Mouse (Mus musculus): Measurements from ENCODE around the gene Adgrb2. TPM values are rescaled to one million over a fixed set of nuclear protein-coding genes. Genes with fewer than 3 reads are reported as not detected.

Adgrb2 gene
- polyA plus RNA-seq, 1 experiment from 2014 or later: 1.0 TPM

DNA sequence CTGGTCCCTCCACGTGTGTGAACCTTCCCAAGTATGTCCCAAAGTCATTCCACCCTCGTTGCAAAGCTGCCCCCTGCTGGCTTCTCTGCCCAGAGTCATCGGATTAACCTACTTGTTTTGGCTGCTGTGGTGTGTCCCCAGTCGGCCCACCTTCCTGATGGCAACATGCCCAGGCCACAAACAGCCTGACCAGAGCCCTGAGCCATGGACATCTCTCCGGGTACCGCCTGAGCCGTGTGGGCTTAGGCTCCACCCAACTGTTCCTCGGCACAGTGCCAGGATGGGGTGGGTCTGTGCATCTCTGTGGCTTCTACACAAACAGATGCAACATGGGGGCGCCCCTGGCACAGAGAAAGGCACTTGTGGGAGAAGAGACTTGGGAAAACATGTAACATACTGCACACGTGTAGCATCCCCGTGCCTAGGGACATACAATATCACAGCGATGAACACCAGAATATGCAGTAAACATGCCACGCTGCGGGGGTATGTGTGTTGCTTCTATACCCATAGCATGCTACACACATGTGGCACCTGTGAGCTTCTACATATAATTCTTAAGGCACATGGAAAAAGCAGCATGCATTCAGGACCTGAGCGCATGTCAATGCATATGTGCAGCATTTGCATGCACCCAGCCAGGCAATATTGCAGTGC is 778 bp upstream of the Adgrb2 start:
- Histone ChIP-seq H3K4me1 (ENCODE audit: control insufficient read depth, insufficient read depth, low read length) (peaks cover 23% of the 10 kb centered on the region), H3K36me3 (ENCODE audit: control insufficient read depth, insufficient read depth, low read length) (no peaks in the 10 kb centered on the region), H3K9ac (ENCODE audit: low read depth, low read length) (peak overlapping the region; percentile 70; the same call in 1 of the 2 replicates), H3K27me3 (replicated peaks; ENCODE audit: control insufficient read depth, insufficient read depth, low read length) (peaks cover 42% of the 10 kb centered on the region), H3K4me3 (ENCODE audit: low read length) (peak overlapping the region; percentile 67), H3K27ac (ENCODE audit: low read length) (no peak overlapping the region), H3K4me2 (ENCODE audit: low read depth, low read length) (peak overlapping the region; percentile 97), H3K9me3 (ENCODE audit: control insufficient read depth, low read length) (no peaks in the 10 kb centered on the region)
- WGBS: 4% methylated on average over 15 of the region's 15 CpGs
- 0 out of 2 replicates have a peak, but pooled peaks have one; percentile 4 for ATAC-seq

DNA sequence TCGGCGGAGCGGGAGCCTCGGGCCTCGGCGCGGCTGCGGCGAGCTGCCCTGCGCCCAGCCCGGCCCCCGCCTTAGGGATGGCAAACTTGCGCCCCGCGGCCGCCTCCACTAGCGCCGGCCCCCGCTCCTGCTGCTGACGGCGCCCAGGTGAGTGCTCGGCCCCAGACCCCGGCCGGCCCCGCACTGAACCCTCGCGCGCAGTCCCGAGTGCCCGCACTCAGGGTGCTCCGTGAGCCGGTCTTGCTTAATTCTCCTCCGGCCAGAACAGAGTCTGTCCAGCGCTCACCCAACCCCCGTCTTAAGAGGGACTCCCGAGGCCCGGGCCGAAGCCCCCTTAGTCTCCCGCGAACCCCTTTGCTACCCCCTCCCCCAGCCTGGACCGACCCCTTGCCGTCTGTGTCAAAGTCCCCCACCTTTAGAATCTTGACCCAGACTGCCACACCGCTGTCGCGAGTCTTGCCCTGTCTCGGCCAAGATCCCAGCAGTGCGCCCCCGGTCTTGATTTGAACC is 546 bp downstream of the Adgrb2 start:
- H3K4me1 ChIP-seq (ENCODE audit: control insufficient read depth, insufficient read depth, low read length): peaks cover 23% of the 10 kb centered on the region
- H3K9ac ChIP-seq (ENCODE audit: low read depth, low read length): peak overlapping the region; percentile 70
- peak overlapping the region; percentile 67 for H3K4me3 ChIP-seq (ENCODE audit: low read length)
- peaks cover 49% of the 10 kb centered on the region for H3K27me3 ChIP-seq (replicated peaks; ENCODE audit: control insufficient read depth, insufficient read depth, low read length)
- H3K4me2 ChIP-seq (ENCODE audit: low read depth, low read length): peak overlapping the region; percentile 97
- peak; percentile 23; the same call in 1 of the 2 replicates for ATAC-seq
- under 1% methylated on average over 41 of the region's 48 CpGs for WGBS
- H3K9me3 ChIP-seq (ENCODE audit: control insufficient read depth, low read length): no peaks in the 10 kb centered on the region
- H3K36me3 ChIP-seq (ENCODE audit: control insufficient read depth, insufficient read depth, low read length): no peaks in the 10 kb centered on the region
- no peak overlapping the region for H3K27ac ChIP-seq (ENCODE audit: low read length)

DNA sequence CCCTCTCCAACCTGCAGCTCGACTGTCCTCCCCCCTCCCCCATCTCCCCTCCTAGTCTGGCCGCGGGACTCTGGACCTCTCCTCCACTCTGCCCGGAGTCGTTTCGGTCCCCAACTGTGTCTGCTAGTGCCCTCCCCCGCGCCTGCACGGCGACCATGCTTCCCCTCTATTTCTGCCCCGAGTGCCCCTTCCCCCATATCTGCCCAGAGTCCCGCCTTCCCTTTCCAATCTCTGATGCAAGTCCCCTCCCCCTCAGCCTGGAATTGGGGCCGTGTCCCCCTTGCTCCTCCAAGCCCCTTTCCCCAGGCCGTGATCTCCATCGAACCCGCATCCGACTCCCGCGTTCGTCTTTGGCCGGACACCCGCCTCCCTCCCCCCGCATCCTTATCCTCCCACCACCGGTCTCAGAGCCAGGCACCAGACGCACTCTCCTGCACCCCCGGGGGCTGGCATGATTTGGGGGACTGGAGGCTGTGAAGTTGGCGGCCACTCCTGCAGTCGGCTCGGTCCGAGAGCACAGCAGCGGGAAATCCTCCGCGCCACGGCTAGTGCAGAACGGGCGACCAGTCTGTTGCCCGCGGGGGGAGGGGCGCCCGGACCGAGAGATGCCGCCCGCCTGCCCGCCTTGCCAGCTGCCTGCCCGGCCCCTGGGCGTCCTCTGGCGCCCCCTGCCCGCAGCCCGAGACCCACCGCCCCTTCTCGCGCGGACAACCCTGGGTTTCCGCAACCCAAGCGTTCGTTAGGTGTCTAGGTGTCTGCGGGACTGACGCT is 1.2 kb downstream of the Adgrb2 start:
- ATAC-seq: 0 out of 2 replicates have a peak, but pooled peaks have one; percentile 23
- Histone ChIP-seq H3K4me3 (ENCODE audit: low read length) (peak overlapping the region; percentile 67), H3K9ac (ENCODE audit: low read depth, low read length) (peak overlapping the region; percentile 70), H3K9me3 (ENCODE audit: control insufficient read depth, low read length) (no peaks in the 10 kb centered on the region), H3K36me3 (ENCODE audit: control insufficient read depth, insufficient read depth, low read length) (no peaks in the 10 kb centered on the region), H3K27ac (ENCODE audit: low read length) (no peak overlapping the region), H3K4me2 (ENCODE audit: low read depth, low read length) (peak overlapping the region; percentile 97), H3K4me1 (ENCODE audit: control insufficient read depth, insufficient read depth, low read length) (peaks cover 23% of the 10 kb centered on the region), H3K27me3 (replicated peaks; ENCODE audit: control insufficient read depth, insufficient read depth, low read length) (peaks cover 49% of the 10 kb centered on the region)
- WGBS: 1% methylated on average over 55 of the region's 58 CpGs

DNA sequence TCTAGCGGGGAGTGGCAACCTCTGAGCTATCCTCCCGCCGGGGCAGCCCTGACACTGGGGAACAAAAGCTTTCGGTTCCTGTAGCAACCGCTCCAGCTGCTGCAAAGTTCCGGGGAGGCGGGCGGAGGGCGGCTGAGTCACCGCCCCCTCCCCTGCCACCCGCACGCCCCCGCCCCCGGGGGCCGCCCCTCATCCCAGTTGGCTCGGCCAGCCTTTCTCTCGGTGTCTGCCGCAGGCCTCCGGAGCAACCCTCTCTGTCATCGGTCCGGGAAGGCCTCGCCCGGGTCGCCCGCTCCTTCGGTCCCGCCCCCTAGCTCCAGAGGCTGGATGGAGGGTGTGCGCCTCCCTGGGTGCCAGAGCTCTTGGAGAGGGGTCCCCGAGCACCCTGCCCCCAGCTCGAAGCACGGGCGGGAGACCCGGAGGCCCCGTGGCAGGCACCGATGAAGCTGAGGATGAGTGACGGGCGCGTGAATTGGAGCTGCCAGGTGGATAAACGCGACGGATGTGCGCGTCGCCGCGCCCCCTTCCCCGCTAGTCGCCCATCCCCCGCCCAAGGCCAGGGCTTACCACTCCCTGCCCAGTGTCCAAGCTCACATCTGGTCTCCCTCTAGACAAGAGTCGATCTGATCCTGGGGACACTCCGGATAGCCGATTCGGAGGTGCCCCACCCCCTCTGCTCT is 3.3 kb downstream of the Adgrb2 start:
- ATAC-seq: peak; percentile 43
- no peak overlapping the region for H3K27ac ChIP-seq (ENCODE audit: low read length)
- 2% methylated on average over 53 of the region's 53 CpGs for WGBS
- H3K27me3 ChIP-seq (replicated peaks; ENCODE audit: control insufficient read depth, insufficient read depth, low read length): peaks cover 44% of the 10 kb centered on the region
- peak overlapping the region; percentile 66 for H3K9ac ChIP-seq (ENCODE audit: low read depth, low read length)
- H3K4me3 ChIP-seq (ENCODE audit: low read length): peak overlapping the region; percentile 57
- peaks cover 23% of the 10 kb centered on the region for H3K4me1 ChIP-seq (ENCODE audit: control insufficient read depth, insufficient read depth, low read length)
- no peaks in the 10 kb centered on the region for H3K9me3 ChIP-seq (ENCODE audit: control insufficient read depth, low read length)
- peak overlapping the region; percentile 93 for H3K4me2 ChIP-seq (ENCODE audit: low read depth, low read length)
- no peaks in the 10 kb centered on the region for H3K36me3 ChIP-seq (ENCODE audit: control insufficient read depth, insufficient read depth, low read length)

DNA sequence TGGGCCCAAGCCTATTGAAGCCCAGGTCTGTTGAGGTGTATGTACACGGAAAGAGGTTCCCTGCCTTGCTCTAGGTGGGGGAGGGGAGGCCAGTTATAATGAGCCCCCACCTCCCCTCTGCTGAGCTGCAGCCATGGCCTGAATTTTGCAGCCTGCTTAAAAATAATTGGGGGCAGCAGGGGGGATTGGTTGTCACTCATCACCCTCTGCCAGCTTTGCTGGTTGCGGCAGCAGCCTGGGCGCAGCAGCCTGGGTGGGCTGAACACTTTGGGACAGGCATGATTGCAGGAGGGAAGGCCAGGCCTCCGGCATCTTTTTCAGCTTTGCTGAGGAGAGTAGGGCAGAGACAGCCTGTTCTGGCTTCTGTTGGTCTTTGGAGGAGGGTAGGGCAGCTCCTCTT is 5.3 kb downstream of the Adgrb2 start:
- Histone ChIP-seq H3K9me3 (ENCODE audit: control insufficient read depth, low read length) (no peaks in the 10 kb centered on the region), H3K4me2 (ENCODE audit: low read depth, low read length) (no peak overlapping the region), H3K36me3 (ENCODE audit: control insufficient read depth, insufficient read depth, low read length) (no peaks in the 10 kb centered on the region), H3K9ac (ENCODE audit: low read depth, low read length) (no peak overlapping the region), H3K27me3 (replicated peaks; ENCODE audit: control insufficient read depth, insufficient read depth, low read length) (peaks cover 29% of the 10 kb centered on the region), H3K27ac (ENCODE audit: low read length) (no peak overlapping the region), H3K4me3 (ENCODE audit: low read length) (no peak overlapping the region), H3K4me1 (ENCODE audit: control insufficient read depth, insufficient read depth, low read length) (peaks cover 15% of the 10 kb centered on the region)
- WGBS: 75% methylated on average over 4 of the region's 4 CpGs
- ATAC-seq: no peak

DNA sequence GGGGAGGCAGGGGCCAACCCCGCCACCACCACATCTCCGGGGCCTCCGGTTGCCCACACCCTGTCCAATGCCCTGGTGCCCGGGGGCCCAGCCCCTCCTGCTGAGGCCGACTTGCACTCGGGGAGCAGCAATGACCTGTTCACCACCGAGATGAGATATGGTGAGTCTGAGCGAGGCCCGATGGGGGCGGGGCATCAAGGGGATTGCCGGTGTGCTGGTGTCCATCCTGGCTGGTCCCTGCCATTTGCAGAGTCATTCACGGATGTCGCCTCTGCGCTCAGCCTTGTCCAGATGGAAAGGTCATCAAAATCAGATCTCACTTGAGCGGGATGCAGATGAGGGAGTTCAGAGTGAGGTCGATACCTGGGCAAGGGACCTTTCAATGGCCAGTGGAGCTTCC is 8.1 kb downstream of the Adgrb2 start:
- Histone ChIP-seq H3K4me3 (ENCODE audit: low read length) (no peak overlapping the region), H3K27ac (ENCODE audit: low read length) (no peak overlapping the region), H3K27me3 (replicated peaks; ENCODE audit: control insufficient read depth, insufficient read depth, low read length) (peaks cover 18% of the 10 kb centered on the region), H3K4me2 (ENCODE audit: low read depth, low read length) (no peak overlapping the region), H3K9ac (ENCODE audit: low read depth, low read length) (no peak overlapping the region), H3K4me1 (ENCODE audit: control insufficient read depth, insufficient read depth, low read length) (peaks cover under 1% of the 10 kb centered on the region; the same call in 1 of the 2 replicates), H3K36me3 (ENCODE audit: control insufficient read depth, insufficient read depth, low read length) (no peaks in the 10 kb centered on the region), H3K9me3 (ENCODE audit: control insufficient read depth, low read length) (no peaks in the 10 kb centered on the region)
- 76% methylated on average over 16 of the region's 16 CpGs for WGBS
- ATAC-seq: no peak

DNA sequence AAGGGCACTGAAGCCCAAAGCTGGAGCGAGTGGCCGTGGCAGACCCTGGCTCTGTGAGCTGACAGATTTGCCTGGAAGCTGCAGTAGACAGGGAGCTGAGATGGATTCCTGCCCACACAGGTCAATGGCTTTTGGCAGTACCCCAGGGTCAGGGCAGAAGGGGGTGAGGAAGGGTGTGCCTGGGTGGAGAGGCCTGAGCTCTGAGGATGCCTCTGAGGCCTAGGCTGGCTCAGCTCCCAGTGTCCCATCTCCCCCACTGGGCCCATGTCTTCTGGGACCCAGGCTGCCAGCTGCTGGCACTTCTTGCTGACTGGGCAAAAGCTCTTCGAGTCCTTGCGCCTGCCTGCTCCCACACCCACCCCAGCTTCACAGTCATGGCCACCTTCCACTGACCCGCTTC is 8.5 kb downstream of the Adgrb2 start:
- Histone ChIP-seq H3K27me3 (replicated peaks; ENCODE audit: control insufficient read depth, insufficient read depth, low read length) (peaks cover 15% of the 10 kb centered on the region), H3K4me3 (ENCODE audit: low read length) (no peak overlapping the region), H3K9ac (ENCODE audit: low read depth, low read length) (no peak overlapping the region), H3K27ac (ENCODE audit: low read length) (no peak overlapping the region), H3K9me3 (ENCODE audit: control insufficient read depth, low read length) (no peaks in the 10 kb centered on the region), H3K36me3 (ENCODE audit: control insufficient read depth, insufficient read depth, low read length) (no peaks in the 10 kb centered on the region), H3K4me1 (ENCODE audit: control insufficient read depth, insufficient read depth, low read length) (no peaks in the 10 kb centered on the region), H3K4me2 (ENCODE audit: low read depth, low read length) (no peak overlapping the region)
- ATAC-seq: no peak
- 91% methylated on average over 5 of the region's 5 CpGs for WGBS

DNA sequence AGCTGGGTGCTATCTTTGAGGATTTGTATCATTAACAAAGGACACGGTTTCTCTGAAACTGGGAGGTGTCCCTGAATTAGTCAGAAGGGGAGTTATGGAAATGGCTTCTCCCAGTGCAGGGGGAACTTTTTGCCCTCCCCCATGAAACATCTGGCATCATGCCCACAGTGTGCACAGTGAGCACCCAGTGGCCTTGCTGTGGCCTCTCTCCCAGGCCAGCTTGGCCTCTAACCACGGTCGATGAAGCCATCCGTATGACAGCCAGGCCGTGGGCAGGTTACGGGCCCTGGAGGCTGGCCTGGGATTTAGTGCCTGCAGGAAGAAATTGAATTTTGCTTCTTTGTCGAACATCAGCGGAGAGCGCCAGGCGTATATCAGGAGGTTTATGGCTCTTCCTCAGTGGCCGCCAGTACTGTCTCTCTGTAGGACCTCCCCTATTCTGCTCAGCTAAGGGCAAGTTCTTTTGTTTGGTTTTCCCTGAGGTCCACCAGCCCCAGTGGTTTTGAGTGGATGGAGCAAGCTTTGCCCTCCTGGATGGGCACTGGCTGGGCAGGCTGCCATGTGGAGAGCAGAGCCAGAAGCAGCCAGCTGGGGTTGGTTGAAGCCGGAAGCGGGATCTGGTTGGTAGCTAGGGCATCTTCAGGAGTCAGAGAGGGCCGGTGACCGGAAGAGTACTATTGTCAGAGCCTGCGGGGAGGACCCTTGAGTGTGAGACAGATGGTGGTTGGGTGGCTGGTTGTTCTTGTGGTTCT is 9.4 kb downstream of the Adgrb2 start:
- ATAC-seq: no peak
- peaks cover 16% of the 10 kb centered on the region; the same call in 1 of the 2 replicates for H3K27me3 ChIP-seq (replicated peaks; ENCODE audit: control insufficient read depth, insufficient read depth, low read length)
- no peak overlapping the region for H3K27ac ChIP-seq (ENCODE audit: low read length)
- 76% methylated on average over 16 of the region's 16 CpGs for WGBS
- H3K9me3 ChIP-seq (ENCODE audit: control insufficient read depth, low read length): no peaks in the 10 kb centered on the region
- H3K4me3 ChIP-seq (ENCODE audit: low read length): no peak overlapping the region
- H3K9ac ChIP-seq (ENCODE audit: low read depth, low read length): no peak overlapping the region
- no peaks in the 10 kb centered on the region for H3K36me3 ChIP-seq (ENCODE audit: control insufficient read depth, insufficient read depth, low read length)
- H3K4me1 ChIP-seq (ENCODE audit: control insufficient read depth, insufficient read depth, low read length): no peaks in the 10 kb centered on the region
- H3K4me2 ChIP-seq (ENCODE audit: low read depth, low read length): no peak overlapping the region

Measured in intestine, embryonic 16.5 days (tissue).